Mouse (Mus musculus): ENCODE measurements around the gene Arsg. TPM values are rescaled to one million over a fixed set of nuclear protein-coding genes. Genes with fewer than 3 reads are reported as not detected.
"Not testable (repeated sequence)": the region's sequence is repeated elsewhere in the genome, so short reads cannot be mapped to it uniquely, and the experiment has no call there.

The Arsg gene
- total RNA-seq, 2 experiments from 2014 or later = 1.4 to 1.5 TPM

DNA sequence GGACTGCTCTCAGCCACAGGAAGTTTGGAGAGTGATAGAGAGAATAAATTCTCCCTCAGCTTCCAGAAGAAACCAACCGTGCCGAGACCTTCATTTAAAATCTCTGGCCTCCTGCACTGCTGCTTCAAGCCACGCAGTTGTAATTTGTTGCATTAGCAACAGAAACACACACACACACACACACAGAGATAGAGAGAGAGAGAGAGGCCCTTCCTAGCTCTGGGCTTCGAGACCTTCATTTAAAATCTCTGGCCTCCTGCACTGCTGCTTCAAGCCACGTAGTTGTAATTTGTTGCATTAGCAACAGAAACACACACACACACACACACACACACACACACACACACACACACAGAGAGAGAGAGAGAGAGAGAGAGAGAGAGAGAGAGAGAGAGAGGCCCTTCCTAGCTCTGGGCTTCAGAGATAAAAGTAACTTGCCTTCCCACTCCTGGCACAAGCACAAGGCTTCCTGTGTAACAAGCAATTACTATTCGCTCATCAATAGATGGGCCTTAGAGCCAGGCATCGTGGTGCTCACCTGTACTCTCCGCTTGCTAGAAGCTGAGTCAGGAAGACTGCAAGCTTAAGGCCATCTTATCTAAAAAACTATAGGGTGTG, 19.8 kb downstream of the Arsg start:
- ATAC-seq (replicated peaks; ENCODE audit: poor library complexity, severe bottlenecking) = not testable (repeated sequence)

DNA sequence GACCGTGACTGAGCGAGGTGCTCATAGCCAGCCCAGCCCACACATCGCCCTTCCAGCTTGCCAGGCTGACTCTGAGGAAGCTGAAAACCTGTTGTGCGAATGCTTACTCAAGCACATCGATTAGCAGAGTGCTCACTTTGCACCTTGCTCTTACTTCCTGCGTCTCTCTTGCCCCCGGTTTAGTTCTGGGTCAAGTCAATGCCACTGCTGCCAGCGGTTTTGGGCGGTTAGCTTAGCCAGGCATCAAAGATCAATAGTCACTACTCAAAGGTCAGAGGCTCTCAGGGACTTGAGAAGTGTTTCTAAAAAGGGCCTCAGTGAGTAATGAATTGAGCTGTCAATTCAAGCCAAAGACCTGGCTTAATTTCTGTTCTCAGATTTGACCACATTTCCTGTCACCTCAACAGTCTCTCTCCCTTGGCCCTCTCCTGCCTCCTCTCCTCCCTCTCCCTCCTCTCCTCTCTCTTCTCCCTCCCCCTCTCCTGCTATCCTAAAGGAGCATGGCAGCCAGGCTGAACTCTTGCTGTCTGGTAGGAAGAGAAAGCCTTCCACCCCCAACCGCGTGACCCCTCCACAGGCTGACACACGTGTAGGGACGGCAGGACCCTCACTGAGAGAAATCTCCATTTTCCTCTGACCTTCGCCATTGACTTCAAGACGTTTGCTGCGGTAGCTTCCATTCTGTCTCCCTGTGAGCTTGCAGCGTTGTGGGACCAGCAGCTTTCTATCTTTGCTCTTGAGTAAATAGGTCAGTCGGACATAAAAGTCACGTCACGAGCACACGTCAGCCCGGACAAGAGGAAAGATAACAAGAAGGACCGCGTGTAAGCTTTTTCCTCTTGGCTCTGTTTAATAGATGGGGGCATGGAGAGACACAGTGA, 22.0 kb downstream of the Arsg start:
- no peak for ATAC-seq (replicated peaks; ENCODE audit: poor library complexity, severe bottlenecking)

DNA sequence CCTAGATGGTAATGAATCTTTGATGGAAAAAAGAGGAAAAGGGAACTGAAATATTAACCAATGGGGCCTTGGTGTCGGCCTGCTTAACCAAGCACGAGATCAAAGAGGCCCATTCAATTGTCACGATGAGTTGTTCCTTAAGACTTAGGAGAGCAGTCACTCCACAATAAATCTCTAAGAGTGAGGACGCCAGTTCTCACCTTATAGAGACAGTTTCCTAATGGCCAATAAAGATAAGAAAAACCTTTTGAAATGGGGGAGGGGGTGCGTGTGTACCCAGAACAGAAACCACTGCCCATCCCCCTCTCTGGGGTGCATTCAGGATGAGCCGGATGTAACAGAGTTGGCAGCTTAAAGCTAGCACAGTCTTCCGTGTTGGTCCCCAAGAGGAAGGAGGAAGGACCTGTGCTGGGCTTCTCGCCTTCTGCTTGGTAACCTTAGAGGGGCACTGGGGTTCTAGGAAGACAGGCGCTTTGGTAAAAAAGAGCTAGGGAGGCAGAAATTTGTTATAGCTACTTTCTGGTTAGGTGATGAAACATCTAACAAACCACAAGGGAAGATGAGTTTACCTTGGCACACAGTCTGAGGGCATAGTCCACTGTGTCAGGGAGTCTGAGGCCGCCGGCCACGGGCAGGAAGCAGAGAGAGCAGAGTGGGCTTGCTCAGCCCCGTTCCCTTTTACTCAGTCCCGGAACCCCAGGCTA, 22.7 kb downstream of the Arsg start:
- ATAC-seq (replicated peaks; ENCODE audit: poor library complexity, severe bottlenecking) = peak; percentile 67

DNA sequence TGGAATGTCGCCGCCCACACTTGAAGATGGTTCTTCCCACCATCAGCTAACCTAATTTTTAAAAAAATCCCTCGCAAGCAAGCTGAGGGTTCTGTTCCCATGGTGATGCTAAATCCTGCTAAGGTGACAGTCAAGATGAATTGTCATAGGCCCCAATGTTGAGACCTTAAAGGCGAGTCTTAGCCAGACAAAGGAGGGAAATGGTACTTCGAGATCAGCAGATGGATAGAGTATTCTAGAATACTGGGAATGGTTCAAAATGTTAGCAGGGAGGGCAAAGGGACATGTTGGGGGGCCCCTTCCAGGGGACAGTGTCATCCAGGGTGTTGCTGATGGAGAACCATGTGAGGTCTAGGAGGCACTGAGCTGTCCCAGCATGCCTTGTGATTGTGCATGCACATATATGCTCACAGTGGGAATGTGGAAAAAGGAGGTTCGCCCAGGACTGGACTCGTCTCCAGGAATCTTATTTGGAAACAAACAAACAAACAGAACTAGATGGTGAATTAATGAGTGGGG, 23.4 kb downstream of the Arsg start:
- no peak for ATAC-seq (replicated peaks; ENCODE audit: poor library complexity, severe bottlenecking)

DNA sequence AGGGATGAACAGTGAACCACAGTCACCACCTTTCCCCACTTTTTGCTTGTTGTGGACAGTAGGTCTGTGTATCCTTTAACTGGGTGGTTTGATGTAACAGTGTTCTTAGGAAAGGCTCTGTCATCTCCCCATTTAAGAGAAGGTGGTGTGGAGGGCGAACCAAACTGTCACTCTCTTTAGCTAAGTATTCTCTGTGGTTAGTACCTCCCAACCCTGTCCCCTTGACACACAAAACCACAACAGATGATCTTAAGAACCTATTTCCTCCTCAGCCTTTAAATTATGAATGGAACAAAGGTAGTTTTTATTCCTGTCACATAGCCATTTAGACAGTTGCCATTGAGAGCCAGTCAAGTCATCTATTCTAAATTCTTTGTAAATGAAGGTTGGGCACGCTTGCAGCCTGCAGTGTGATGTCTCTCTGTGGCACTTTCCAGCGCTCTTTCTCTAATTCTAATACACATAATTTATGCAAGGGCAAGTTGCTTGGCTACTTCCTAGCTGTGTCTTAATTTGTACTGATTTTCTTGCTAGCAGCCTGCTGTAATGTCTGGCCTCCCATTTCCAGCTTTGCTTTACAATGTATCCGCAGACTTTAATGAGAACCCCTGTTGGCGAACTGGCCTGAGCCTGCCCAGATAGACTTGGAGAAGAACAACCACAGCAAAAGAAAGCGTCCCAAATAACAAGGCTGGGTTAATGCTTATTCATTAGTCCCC, 24.0 kb downstream of the Arsg start:
- peak; percentile 26 for ATAC-seq (replicated peaks; ENCODE audit: poor library complexity, severe bottlenecking)

DNA sequence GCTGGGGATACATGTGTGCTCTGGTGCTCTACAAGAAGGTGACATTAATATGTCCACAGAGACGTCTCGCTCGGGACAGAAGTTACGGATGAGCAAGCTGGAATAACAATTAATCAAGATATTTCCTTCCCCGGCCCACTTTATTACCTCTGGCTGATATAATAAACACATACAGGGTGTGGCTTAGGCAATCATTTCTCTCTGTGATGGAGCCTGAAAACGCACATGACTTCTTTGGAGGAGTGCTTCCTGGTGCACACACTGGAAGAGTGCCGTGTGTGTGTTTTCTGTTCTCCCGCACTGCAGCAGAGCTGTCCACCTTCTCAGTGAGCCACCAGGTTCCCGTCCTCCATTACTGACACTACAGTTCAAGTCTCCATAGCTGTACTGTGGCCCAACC, 24.8 kb downstream of the Arsg start:
- ATAC-seq (replicated peaks; ENCODE audit: poor library complexity, severe bottlenecking) = no peak

DNA sequence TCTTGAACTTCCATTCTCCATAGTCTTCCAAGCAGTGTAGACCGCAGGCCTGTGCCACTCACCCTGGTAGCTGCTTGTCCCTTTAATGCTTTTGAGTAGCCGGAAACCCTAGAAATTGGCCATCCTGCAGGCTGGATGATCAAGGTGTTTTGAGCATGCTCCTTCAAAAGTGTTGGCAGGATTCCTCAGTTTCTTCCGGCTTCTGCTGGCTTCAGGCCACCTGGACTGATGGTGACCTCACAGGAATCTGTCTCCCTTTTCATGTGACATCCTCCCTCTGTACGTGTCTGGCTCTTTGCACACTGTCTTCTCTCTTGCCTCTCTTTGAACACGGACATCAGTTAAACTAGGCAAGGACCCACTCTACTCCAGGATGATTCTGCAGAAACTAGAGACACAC, 27.0 kb downstream of the Arsg start:
- no peak for ATAC-seq (replicated peaks; ENCODE audit: poor library complexity, severe bottlenecking)

DNA sequence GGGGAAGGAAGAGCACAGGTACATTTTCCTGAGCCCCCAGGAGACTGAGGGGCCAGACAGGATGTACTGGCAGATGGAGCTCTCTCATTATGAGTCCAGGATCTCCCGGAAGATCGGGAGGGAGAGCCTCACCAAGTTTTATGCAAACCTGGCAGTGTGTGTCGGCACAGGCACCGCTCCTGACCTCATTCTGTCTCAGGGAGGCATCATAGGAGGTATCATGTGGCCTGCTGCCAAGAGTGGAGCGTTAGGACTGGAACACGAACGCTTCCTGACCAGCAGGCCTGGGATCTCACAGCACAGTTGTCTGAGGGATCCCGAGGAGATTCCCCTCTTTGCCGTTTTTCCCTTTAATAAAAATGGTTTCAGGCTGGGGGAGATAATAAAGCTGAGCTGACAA, 31.8 kb downstream of the Arsg start:
- ATAC-seq (replicated peaks; ENCODE audit: poor library complexity, severe bottlenecking) = no peak

DNA sequence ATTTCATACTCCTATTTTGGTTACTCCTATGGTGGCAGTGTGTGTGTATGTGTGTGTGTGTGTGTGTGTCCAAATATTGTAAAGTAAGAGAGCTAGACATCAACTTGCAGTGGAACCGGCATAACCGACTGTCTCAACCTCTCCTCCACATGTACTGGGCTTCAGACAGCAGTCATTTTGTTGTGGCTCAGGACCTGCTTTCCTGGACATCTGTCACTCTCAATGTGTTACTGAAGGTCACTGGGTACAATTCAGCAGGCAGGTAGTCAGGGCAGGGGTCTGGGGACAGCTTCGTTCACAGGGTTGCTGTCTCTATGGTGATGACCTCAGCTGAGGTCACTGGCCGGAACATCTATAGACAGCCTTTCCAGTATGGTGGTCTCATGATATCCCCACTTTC, 32.6 kb downstream of the Arsg start:
- ATAC-seq (replicated peaks; ENCODE audit: poor library complexity, severe bottlenecking) = no peak

DNA sequence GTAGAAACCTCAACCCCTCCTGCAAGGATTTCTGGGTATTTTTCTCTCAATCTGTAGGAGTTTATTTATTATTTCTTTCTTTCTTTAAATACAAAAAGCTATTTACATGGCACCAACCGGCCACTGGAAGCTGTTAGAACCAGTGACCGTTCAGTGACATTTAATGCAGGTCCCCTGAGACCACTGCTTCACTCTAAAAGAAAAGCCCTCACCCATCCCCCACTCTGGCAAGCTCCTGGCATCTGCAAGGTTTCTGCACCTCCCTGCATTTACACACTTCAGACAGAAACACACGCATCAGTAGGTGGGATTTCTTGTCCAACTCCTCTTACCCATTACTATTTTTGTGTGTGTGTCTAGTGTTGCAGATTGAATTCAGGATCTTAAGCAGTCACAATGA, 33.9 kb downstream of the Arsg start:
- ATAC-seq (replicated peaks; ENCODE audit: poor library complexity, severe bottlenecking) = no peak

DNA sequence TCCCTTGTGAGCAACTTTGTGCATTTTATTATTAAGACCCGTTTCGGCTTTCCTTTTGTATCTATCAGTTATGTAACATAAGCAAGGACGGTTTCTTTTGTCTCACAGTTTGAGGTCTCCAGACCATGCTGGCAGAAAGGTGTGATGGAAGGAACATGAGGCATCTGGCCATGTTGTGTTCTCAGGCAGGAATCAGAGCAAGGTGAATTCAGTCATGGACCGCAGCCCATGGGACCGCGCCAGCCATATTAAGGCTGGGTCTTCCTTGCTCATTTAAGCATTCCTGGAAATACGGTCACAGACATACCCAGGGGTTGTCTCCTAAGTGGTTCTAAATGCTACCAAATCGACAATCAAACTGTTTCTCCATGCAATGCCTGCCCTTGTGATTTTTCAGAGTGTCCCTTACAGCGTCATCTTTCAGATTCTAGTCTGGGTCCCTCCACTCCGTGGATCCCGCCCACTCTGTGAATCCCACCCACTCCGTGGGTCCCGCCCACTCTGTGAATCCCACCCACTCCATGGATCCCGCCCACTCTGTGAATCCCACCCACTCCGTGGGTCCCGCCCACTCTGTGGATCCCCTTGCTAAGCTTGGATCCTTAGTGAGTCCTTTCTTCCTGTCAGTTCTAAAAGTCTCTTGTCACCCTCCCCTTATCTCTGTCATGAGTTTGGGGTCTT, 40.0 kb downstream of the Arsg start:
- no peak for ATAC-seq (replicated peaks; ENCODE audit: poor library complexity, severe bottlenecking)

DNA sequence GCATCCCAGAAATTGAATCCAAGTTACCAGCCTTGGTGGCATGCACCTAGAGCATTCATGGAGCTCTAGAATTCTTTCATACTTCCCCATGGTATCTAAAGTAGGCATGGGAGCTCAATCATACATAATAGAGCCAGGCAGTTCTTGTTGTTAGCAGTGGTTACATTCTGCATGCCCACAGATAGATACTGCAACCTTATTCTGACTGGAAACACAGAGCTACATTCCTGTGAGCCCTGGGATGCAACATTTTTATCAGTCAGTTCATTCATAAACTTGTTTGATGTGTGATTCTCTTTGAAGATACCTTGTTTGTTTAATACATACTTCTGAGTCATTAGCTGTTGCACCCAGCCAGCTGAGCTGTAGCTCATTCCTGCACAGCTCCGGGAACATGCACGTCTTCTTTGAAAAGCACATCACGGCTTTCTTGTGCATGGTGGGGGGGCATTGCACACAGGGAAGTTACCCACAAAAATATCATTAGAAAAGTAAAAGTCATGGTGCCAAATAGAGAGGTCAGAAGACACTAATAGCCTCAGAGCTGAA, 41.0 kb downstream of the Arsg start:
- no peak for ATAC-seq (replicated peaks; ENCODE audit: poor library complexity, severe bottlenecking)

DNA sequence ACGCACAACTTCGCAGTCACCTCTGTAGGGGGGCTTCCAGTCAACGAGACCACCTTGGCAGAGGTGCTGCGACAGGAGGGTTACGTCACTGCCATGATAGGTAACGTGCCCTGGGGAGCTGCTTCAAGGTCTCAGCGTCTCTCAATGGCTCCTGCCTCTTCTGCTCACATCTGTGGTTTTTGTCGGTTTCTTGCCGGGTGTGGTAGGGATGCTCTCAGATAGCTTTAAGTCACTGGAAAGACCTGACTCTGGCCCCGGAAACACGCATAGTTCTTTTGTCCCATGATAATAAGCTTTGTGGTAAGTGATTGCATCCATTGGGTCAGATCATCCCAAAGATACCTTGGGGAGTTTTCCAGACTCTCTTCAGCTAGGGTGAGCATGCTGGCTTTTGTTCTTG, 44.2 kb downstream of the Arsg start:
- ATAC-seq (replicated peaks; ENCODE audit: poor library complexity, severe bottlenecking) = no peak

DNA sequence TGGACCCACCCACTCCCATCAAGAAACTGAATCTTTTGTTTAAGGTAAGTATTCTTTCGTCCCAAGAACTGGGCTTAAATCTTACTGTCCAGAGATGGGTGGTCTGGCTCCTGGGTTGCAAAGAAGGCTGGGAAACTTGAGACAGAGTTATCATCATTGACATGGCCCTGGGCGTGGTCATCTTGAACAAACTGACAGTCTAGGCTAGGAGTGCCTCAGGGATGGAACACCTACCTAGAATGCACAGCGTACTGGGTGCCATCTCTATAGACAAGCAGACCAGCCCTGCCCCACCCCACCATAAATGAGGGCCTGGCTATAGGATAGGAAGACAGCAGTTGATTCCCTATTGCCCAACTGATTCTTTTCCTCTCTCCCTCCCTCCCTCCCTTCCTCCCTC, 44.6 kb downstream of the Arsg start:
- ATAC-seq (replicated peaks; ENCODE audit: poor library complexity, severe bottlenecking) = no peak

DNA sequence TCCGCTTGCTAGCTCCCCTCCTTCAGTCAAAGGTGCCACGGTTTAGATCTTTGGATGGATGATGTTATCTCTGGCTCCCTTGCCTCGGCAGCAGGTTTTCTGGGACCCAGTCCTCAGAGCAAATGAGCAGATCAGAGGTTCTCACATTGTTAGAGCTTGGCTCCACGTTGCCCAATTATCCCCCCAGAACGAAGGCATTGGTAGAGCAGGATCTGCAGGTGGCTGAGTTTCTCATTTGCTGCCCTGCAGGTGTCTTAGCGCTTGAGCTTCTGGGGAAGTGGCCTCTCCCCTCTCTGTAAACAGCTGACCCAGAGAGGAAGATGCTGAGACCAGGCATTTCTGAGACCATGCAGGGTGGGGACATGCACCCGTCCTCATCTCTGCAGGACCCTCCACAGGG, 47.8 kb downstream of the Arsg start:
- no peak for ATAC-seq (replicated peaks; ENCODE audit: poor library complexity, severe bottlenecking)

DNA sequence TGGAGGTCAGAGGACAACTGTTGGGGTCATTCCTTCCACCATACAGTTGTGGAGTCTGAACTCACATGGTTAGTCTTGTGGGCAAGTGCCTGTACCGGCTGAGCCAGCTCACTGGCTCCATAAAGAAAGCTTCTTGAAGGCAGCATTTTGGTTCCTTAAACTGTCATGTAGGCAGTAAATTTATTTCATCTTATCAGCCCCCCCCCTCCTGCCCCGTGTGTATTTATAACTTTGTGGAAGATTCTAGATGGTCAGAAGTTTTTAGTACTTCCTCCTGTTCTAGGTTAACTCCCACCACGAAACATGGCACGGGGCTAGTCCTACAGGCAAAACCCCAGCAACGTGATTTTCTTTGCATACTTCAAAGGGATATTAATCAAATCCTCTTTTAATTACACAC, 51.7 kb downstream of the Arsg start:
- no peak for ATAC-seq (replicated peaks; ENCODE audit: poor library complexity, severe bottlenecking)

DNA sequence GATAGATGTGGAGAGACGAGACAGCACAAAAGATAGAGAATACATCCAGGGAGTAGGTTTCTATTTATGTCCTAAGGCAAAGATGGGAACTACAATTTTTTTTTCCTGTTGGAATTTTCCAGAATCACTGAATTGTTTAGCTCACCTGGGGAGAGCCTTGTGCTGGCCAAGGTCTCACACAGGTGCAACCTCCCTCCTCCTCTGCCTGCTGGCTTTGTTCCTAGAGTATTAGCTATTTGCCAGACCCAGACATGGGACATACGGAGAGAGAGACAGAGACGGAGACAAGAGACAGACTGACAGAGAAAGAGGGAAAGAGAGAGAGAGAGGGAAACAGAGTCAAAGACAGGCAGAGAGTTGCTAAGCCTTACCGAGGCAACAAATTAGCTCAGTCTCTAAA, 52.4 kb downstream of the Arsg start:
- no peak for ATAC-seq (replicated peaks; ENCODE audit: poor library complexity, severe bottlenecking)

DNA sequence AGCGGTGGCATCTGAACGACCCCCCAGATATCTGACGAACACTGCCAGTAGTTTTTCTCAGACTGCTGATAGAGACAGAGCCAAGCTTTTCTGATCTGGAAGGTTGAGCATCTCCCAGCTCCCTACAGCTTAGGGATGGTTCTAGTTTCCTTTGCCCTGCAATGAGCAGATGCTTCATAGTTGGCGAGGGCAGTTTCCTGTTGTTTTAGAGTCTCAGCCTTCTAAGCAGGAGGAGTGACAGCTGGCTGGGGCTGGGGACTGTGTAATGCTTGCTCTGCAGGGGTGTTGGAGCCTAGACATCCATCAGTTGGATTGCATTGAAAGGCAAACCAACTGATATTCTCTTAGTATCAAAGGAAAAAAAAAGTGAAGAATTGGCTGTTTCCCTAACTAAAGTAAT, 56.9 kb downstream of the Arsg start:
- no peak for ATAC-seq (replicated peaks; ENCODE audit: poor library complexity, severe bottlenecking)

DNA sequence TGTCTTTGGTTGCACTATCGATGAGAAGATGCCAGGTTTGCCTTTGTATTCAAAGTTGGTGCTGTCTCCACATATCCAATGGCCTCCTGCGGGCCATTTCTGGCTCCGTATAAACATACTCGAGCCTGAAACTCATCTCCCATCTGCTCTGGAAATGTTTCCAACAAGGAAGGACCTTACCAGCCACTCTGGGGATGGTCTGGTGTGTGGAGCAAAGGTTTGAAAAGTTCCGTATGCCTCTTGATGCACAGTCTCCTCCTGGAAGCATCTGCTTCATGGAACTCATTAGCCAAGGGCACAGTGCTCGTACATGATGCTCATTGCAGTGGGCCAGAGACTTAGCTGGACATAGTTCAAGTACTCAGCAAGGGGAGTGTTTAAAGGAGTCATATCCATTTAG, 62.8 kb downstream of the Arsg start:
- ATAC-seq (replicated peaks; ENCODE audit: poor library complexity, severe bottlenecking) = no peak

DNA sequence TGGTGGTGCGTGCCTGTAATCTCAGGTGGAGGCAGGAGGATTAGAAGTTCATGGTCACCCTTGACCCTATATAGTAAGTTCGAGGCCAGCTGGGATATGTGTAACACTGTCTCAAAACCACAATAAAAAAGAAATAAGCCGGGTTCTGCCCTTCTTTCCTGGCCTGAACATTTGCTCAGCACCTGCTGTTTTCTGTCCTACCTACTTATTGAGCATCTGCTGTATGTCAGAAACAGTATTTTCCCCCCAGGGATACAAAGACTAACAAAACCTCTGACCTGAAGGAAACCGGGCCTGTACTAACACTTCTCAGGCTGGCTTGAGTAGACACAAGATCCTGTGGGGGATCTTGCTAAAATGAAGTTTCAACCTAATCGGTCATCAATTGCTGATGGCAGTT, 63.8 kb downstream of the Arsg start:
- no peak for ATAC-seq (replicated peaks; ENCODE audit: poor library complexity, severe bottlenecking)

Measured in granulocyte monocyte progenitor cell, adult 5-6 weeks (primary cell).